Mouse (Mus musculus): Measurements from ENCODE around the gene Serpina10.
"Not testable (repeated sequence)": the region's sequence is repeated elsewhere in the genome, so short reads cannot be mapped to it uniquely, and the experiment has no call there.

Gene Serpina10

GRCm38 (mm10) chr12:103631203-103631612 is at the start of gene Serpina10:
Gene Serpina10, minus strand, starts transcription at chr12:103631444.
- no peak for DNase-seq (ENCODE audit: low spot score in 2 of 2)

GRCm38 (mm10) chr12:103679853-103680252 is 48.6 kb upstream of the Serpina10 start:
- DNase-seq (ENCODE audit: low spot score in 2 of 2): not testable (repeated sequence)

GRCm38 (mm10) chr12:103676039-103676438 is 44.8 kb upstream of the Serpina10 start, which contains the start of gene Serpina16:
Gene Serpina16, minus strand, starts transcription at chr12:103676139.
- DNase-seq (ENCODE audit: low spot score in 2 of 2): no peak

- DNase-seq (ENCODE audit: low spot score in 2 of 2): no peak
Measured at GRCm38 (mm10) chr12:103673179-103673578, 41.9 kb upstream of the Serpina10 start.

- DNase-seq (ENCODE audit: low spot score in 2 of 2): no peak
Measured at GRCm38 (mm10) chr12:103671483-103671882, 40.2 kb upstream of the Serpina10 start.

- no peak for DNase-seq (ENCODE audit: low spot score in 2 of 2)
Measured at GRCm38 (mm10) chr12:103670964-103671363, 39.7 kb upstream of the Serpina10 start.

- DNase-seq (ENCODE audit: low spot score in 2 of 2): peak in 1 of 2 experiments; percentile 20
Measured at GRCm38 (mm10) chr12:103670344-103670743, 39.1 kb upstream of the Serpina10 start.

- DNase-seq (ENCODE audit: low spot score in 2 of 2): no peak
Measured at GRCm38 (mm10) chr12:103665286-103665685, 34.0 kb upstream of the Serpina10 start.

GRCm38 (mm10) chr12:103662053-103662452 is 30.8 kb upstream of the Serpina10 start:
- not testable (repeated sequence) for DNase-seq (ENCODE audit: low spot score in 2 of 2)

- DNase-seq (ENCODE audit: low spot score in 2 of 2): no peak
Measured at GRCm38 (mm10) chr12:103660076-103660475, 28.8 kb upstream of the Serpina10 start.

- DNase-seq (ENCODE audit: low spot score in 2 of 2): no peak
Measured at GRCm38 (mm10) chr12:103659171-103659570, 27.9 kb upstream of the Serpina10 start.

- no peak for DNase-seq (ENCODE audit: low spot score in 2 of 2)
Measured at GRCm38 (mm10) chr12:103657991-103658390, 26.7 kb upstream of the Serpina10 start.

GRCm38 (mm10) chr12:103656848-103657626 is 25.8 kb upstream of the Serpina10 start, which contains the start of gene Serpina6:
Gene Serpina6, minus strand, starts transcription at chr12:103657212.
- no peak for DNase-seq (ENCODE audit: low spot score in 2 of 2)

- DNase-seq (ENCODE audit: low spot score in 2 of 2): no peak
Measured at GRCm38 (mm10) chr12:103655123-103656044, 24.1 kb upstream of the Serpina10 start.

GRCm38 (mm10) chr12:103653836-103654235 is 22.6 kb upstream of the Serpina10 start:
- no peak for DNase-seq (ENCODE audit: low spot score in 2 of 2)

GRCm38 (mm10) chr12:103646314-103646713 is 15.1 kb upstream of the Serpina10 start:
- DNase-seq (ENCODE audit: low spot score in 2 of 2): no peak

- DNase-seq (ENCODE audit: low spot score in 2 of 2): no peak
Measured at GRCm38 (mm10) chr12:103644601-103645000, 13.4 kb upstream of the Serpina10 start.

- DNase-seq (ENCODE audit: low spot score in 2 of 2): no peak
Measured at GRCm38 (mm10) chr12:103643818-103644217, 12.6 kb upstream of the Serpina10 start.

GRCm38 (mm10) chr12:103643336-103643735 is 12.1 kb upstream of the Serpina10 start:
- peak; percentile 78 to 92 for DNase-seq (ENCODE audit: low spot score in 2 of 2)

- no peak for DNase-seq (ENCODE audit: low spot score in 2 of 2)
Measured at GRCm38 (mm10) chr12:103635846-103636245, 4.6 kb upstream of the Serpina10 start.

- DNase-seq (ENCODE audit: low spot score in 2 of 2): no peak
Measured at GRCm38 (mm10) chr12:103634430-103634829, 3.2 kb upstream of the Serpina10 start.

- no peak for DNase-seq (ENCODE audit: low spot score in 2 of 2)
Measured at GRCm38 (mm10) chr12:103616860-103617261, 14.4 kb downstream of the Serpina10 start.
